Mouse (Mus musculus): Measurements from ENCODE around the gene 1700037H04Rik. TPM values are rescaled to one million over a fixed set of nuclear protein-coding genes. Genes with fewer than 3 reads are reported as not detected.

1700037H04Rik gene
- polyA plus RNA-seq (2015; fragmentation: Nextera tagmentation; extraction: Ambion mirVana) = 49.6 and 59.0 TPM in 2 replicates

DNA sequence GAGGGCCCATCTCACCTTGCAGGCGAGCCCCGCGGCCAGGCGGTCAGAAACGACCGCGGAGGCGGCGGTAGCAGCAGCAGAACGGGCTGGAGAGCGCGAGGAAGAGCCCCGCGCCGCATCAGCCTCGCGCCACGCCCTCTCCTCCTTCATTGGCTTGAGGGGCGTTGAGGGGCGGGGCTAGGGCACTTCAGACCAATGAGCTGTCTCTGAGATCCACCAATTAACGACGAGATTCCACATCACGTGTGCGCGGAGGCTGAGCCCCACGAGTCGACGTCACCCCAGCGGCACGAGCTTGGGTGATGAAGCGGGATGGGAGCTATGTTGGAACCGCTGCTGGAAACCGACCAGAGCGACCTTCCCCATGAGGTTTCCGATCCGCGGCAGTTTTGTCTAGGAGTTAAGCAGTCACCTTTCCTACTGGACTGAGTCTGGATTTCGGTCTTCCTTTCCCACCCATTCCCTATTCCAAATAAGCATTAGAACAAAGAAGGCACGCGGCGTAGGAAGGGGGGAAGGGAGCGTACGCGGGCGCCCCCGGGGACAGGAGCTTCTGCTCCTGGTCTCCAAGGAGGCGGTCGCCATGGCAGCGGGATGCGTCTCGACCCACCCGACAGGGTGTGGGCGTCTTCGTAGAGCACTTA is at the start of gene 1700037H04Rik:
TSS of gene 1700037H04Rik (minus strand) at position 144 of the 644 bp plus-strand sequence.

DNA sequence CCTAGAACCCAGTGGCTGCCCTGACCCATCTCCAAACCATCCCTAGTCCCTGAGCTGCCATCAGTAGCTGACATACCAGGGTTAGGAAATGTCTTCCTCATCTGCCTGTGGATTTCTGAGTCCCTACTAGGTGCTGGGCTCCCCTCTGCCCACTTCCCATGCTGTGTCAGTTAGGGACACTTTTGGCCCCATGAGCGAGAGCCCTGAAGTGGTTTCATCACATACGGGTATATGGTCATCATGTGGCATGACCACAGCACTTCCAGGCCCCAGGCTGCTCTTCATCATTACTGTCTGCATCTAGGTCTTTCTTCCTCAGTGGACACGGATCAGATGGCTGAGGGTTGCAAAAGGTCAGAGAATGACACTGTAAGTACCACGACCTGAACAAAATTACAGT is 46.9 kb upstream of the 1700037H04Rik start, which contains the start of gene Ap5s1:
TSS of gene Ap5s1 (plus strand) at position 301 of the 400 bp plus-strand sequence.

DNA sequence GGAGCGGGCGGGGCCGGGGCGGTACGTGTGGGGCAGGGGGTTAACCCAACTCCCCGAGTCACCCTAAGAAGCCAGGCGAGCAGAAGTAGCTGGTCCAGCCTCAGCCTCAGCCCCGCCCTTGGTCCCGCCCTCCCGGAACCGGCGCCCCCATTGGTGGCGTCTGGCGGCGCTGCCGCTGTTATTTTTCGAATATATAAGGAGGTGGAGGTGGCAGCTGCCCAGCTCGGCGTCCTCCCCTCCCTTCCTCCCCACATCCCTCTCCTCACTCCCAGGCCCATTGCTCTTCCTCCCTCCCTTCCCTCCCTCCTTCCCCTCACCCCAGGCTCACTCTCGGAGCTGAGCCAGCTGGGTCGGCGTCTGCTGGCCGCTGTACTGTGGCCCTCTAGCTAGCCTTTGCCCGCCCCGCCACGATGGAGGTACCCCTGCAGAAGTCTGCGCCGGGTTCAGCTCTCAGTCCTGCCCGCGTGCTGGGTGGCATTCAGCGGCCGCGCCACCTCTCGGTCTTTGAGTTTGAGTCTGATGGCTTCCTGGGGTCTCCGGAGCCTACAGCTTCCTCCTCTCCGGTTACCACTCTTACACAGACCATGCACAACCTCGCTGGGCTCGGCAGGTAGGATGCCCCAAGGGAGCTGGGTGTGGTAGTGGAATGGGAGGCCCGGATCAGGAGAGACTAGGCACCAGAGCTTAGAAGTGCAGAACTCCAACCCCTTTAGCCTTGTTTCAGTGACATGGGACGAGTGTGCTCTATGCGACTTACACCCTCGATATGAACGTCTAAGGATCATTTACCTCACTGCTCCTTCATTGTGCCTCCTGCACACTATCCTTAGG is 27.1 kb upstream of the 1700037H04Rik start, which contains the start of the genes Cdc25b and Spef1:
TSS of gene Cdc25b (plus strand) at position 179 of the 831 bp plus-strand sequence.
TSS of gene Spef1 (minus strand) at position 512 of the 831 bp plus-strand sequence.

DNA sequence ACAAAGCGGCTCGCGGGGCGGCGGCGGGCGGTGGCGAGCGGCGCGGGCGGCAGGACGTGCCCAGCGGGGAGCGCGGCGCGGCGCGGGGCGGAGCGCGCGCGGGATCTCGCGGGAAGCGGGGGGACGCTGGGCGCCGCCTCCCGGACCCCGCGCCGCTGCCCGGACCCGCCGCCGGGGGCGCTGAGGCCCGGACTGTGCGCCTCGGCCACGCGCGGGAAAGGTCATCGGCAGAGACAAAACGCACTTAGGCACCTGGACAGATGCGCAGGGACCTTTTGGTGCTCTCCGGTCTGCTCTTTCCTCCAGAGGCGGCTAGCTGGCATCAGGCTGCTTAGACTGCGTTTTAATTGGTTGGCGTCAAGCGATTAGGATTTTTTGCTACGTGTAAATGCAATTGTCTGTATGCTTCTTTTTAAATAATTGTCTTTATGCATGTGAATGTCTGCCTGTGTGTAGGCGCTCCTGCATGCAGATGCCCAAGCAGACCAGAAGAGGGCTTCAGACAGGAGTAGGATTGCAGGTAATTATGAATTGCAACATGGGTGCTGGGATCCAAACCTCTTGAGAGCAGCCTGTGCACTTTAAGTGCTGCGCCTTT is 20.2 kb upstream of the 1700037H04Rik start, which contains the start of gene Cenpb:
TSS of gene Cenpb (minus strand) at position 78 of the 598 bp plus-strand sequence.

DNA sequence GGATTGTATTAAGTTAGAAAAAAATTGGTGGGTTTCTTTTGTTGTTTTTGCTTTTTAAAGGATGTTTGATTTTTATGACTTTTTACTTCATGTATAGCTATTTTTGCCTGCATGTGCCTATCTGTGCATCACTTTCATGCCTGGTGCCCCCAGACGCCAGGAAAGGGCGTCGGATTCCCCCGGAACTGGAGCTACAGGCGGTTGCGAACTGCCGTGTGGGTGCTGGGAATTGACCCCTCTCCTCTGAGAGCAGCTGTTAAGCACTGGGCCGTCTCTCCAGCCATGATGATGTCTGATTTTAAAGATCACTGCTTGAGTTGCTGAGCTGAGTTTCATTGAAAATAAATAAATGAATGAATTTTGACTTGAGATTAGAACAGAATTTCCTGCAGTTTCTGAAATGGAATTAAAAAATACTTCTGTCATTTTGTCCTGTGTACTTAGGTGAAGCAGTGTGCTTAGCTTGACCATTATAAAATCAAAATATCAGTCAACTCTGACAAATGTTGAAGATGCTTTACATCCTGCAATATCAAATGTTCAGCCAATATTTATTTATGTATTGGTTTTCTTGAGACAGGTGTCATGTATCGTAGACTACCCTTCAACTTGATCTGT is 26.8 kb downstream of the 1700037H04Rik start, which contains the start of gene Gm11037:
TSS of gene Gm11037 (plus strand) at position 568 of the 618 bp plus-strand sequence.

DNA sequence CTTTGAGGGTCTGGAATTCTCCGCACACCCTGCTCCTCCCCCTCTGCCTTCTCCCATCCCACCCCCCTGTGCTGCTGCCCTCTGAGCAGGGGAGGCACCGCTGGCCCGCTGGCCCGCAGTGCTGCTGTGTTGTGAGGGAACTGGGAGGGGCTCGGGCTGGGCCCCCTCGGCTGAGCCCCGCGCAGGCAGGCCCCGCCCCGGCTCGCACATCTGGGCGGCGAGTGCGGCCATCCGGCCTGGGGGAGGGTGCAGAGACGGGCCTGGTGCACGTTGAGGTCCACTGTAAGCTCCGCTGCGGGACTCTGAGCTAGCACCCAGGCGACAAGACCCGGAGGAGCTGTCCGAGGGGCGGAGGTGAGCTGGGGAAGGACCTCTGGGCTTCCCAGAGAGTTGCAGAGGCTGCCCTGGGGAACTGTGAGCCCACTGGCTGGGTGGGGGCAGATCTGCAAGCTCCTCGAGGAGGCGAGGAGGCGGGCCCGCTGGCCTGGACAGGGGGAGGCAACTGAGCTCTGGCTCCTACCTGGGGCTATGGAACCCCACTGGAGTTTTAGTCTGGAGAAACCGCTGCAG is 32.6 kb downstream of the 1700037H04Rik start, which contains the start of gene Hspa12b:
TSS of gene Hspa12b (plus strand) at position 120 of the 570 bp plus-strand sequence.

Other genes starting within 250 kb of the 1700037H04Rik start
- gene Gfra4, start 117.0 kb downstream of the 1700037H04Rik start, polyA plus RNA-seq (2015; fragmentation: Nextera tagmentation; extraction: Ambion mirVana) = 9.1 and 10.3 TPM in 2 replicates
- 12.5 and 13.5 TPM in 2 replicates for gene Adam33, start 96.3 kb downstream of the 1700037H04Rik start, polyA plus RNA-seq (2015; fragmentation: Nextera tagmentation; extraction: Ambion mirVana)
- gene Siglec1, start 73.3 kb downstream of the 1700037H04Rik start, polyA plus RNA-seq (2015; fragmentation: Nextera tagmentation; extraction: Ambion mirVana) = 1.2 TPM in 2 replicates
- 5.6 and 6.3 TPM in 2 replicates for gene Hspa12b, start 32.8 kb downstream of the 1700037H04Rik start, polyA plus RNA-seq (2015; fragmentation: Nextera tagmentation; extraction: Ambion mirVana)
- not detected in 2 replicates for gene Gm11037, start 26.6 kb downstream of the 1700037H04Rik start, polyA plus RNA-seq (2015; fragmentation: Nextera tagmentation; extraction: Ambion mirVana)
- gene Cenpb, start 20.0 kb upstream of the 1700037H04Rik start, polyA plus RNA-seq (2015; fragmentation: Nextera tagmentation; extraction: Ambion mirVana) = 12.9 and 13.2 TPM in 2 replicates
- 20.0 and 21.6 TPM in 2 replicates for gene Cdc25b, start 26.9 kb upstream of the 1700037H04Rik start, polyA plus RNA-seq (2015; fragmentation: Nextera tagmentation; extraction: Ambion mirVana)
- 1.2 and 2.0 TPM in 2 replicates for gene Spef1, start 27.2 kb upstream of the 1700037H04Rik start, polyA plus RNA-seq (2015; fragmentation: Nextera tagmentation; extraction: Ambion mirVana)
- 24.1 and 26.4 TPM in 2 replicates for gene Ap5s1, start 47.0 kb upstream of the 1700037H04Rik start, polyA plus RNA-seq (2015; fragmentation: Nextera tagmentation; extraction: Ambion mirVana)
- gene Mavs, start 74.0 kb upstream of the 1700037H04Rik start, polyA plus RNA-seq (2015; fragmentation: Nextera tagmentation; extraction: Ambion mirVana) = 9.8 and 17.9 TPM in 2 replicates
- gene Pank2, start 102.4 kb upstream of the 1700037H04Rik start, polyA plus RNA-seq (2015; fragmentation: Nextera tagmentation; extraction: Ambion mirVana) = 36.9 and 46.2 TPM in 2 replicates
- gene Rnf24, start 192.8 kb upstream of the 1700037H04Rik start, polyA plus RNA-seq (2015; fragmentation: Nextera tagmentation; extraction: Ambion mirVana) = 1.6 and 2.3 TPM in 2 replicates